Mouse (Mus musculus) CD4-positive, CD25-positive, alpha-beta regulatory T cell (primary cell): ENCODE data around the gene Nanp. TPM values are rescaled to one million over a fixed set of nuclear protein-coding genes. Genes with fewer than 3 reads are reported as not detected.

ENCODE experiments used
- polyA plus RNA-seq: library from polyadenylated mRNA; unstranded; fragments of 100-300 nt; shearing (Covaris generic); gene quantifications from one replicate; pipeline ENCODE4 v1.2.1, GENCODE M21; 2017

The Nanp gene
- 39.4 TPM for polyA plus RNA-seq

DNA sequence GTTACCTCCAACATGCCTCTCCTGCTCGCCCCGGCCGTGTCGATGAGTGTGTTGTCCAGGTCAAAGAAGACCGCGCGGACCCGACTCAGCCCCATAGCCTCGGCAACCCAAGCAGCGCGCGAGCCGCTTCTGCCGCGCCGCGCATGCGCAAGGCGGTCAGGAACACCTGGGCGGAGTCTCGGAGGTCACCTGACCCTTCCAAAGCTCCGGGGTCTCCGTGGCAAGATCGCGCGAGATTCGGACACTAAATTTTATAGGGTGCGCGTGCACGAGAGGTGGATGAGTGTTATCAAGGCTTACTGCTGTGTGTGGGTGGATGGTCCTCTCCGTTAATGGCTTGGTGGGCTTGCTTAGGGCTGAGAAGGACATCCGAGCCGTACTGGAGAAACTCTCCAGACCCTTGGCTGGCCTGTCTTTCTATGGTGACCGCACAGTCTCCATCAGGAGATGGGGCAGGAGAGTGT lies at the start of gene Nanp, which contains the start of gene Ninl:
Nanp (minus strand) TSS at position 167 of the 464 bp plus-strand sequence.
Ninl (minus strand) TSS at position 151 of the 464 bp plus-strand sequence.

Other genes with a start within 250 kb of the Nanp start
- gene Abhd12, start 134.7 kb downstream of the Nanp start, polyA plus RNA-seq: 76.3 TPM
- 3.4 TPM for gene Gins1, start 134.0 kb downstream of the Nanp start, polyA plus RNA-seq
- gene Ninl, start within 50 bp of the Nanp start, polyA plus RNA-seq: 0.26 TPM
- not detected for gene Gm14151, start 53.0 kb upstream of the Nanp start, polyA plus RNA-seq
- not detected for gene Gm14147, start 58.8 kb upstream of the Nanp start, polyA plus RNA-seq